Mouse (Mus musculus) heart, adult 2 months (tissue): ENCODE measurements around the gene Qrfp. TPM values are rescaled to one million over a fixed set of nuclear protein-coding genes. Genes with fewer than 3 reads are reported as not detected.
A peak's percentile ranks its signal among the peaks of the same experiment; 100 is the strongest.

Experiments
- DNase-seq, 2 experiments: peaks; one replicate each; pipeline ENCODE4 v3.0.0; 2021
- H3K27ac ChIP-seq: fragments of 200-600 bp; 2 replicates; pipeline ENCODE4 v1.8.1; 2022
- H3K27me3 ChIP-seq: fragments of 200-500 bp; 2 replicates; pipeline ENCODE4 v1.6.1; 2012; ENCODE audit warnings: mild to moderate bottlenecking, low read length, inconsistent platforms, mixed read lengths; ENCODE audit not compliant: control insufficient read depth, insufficient read depth
- H3K36me3 ChIP-seq: fragments of 200-500 bp; 2 replicates; pipeline ENCODE4 v1.6.1; 2012; ENCODE audit warnings: low read length, inconsistent platforms; ENCODE audit not compliant: control insufficient read depth, insufficient read depth
- H3K4me1 ChIP-seq: fragments of 200-500 bp; 2 replicates; pipeline ENCODE4 v1.6.1; 2011; ENCODE audit warnings: low read length; ENCODE audit not compliant: control insufficient read depth, insufficient read depth
- H3K4me3 ChIP-seq: fragments of 200-600 bp; 2 replicates; pipeline ENCODE4 v1.8.1; 2022
- H3K79me2 ChIP-seq: fragments of 200-500 bp; replicated peaks from 2 replicates; pipeline ENCODE4 v1.6.1; 2012; ENCODE audit warnings: mild to moderate bottlenecking, inconsistent platforms, low read length, moderate library complexity, mixed read lengths; ENCODE audit not compliant: control insufficient read depth, insufficient read depth
- H3K9ac ChIP-seq: fragments of 200-500 bp; 2 replicates; pipeline ENCODE4 v1.6.1; 2012; ENCODE audit warnings: low read depth, mild to moderate bottlenecking, control low read depth, inconsistent platforms, low read length, mixed read lengths
- CTCF ChIP-seq: fragments of 200-600 bp; IDR thresholded peaks from 2 replicates; pipeline ENCODE4 v1.8.1; 2022; ENCODE audit warnings: antibody characterized with exemption, mild to moderate bottlenecking, moderate library complexity
- EP300 ChIP-seq: fragments of 200-500 bp; IDR thresholded peaks from 2 replicates; pipeline ENCODE4 v1.6.1; 2011; ENCODE audit warnings: low read depth, low read length, control low read depth; ENCODE audit not compliant: insufficient read depth
- POLR2A ChIP-seq: fragments of 200-500 bp; IDR thresholded peaks from 2 replicates; pipeline ENCODE4 v1.6.1; 2011; ENCODE audit warnings: mild to moderate bottlenecking, low read depth, low read length, control low read depth; ENCODE audit not compliant: insufficient read depth
- WGBS: fragments of 180-500 bp; shearing (Covaris S2); methylation state at CpG from one replicate; pipeline ENCODE4 v1.1.7; 2018; 5-methylcytosine and 5-hydroxymethylcytosine counted together
- intact Hi-C: fragments of 180-260 bp; cut with DNase I; formaldehyde crosslinking; loops from one replicate; pipeline ENCODE4 v1.15.1; 2025
- polyA plus RNA-seq: library from polyadenylated mRNA; depleted of rRNA; stranded (reverse); fragments of >200 nt; gene quantifications from 2 replicates; pipeline ENCODE4 v1.2.3, GENCODE M21; 2012
- total RNA-seq, 2 experiments: library from RNA; stranded (reverse); gene quantifications; 2 replicates each; pipeline ENCODE4 v1.2.3; 2021

Qrfp gene
- total and polyA plus RNA-seq, 3 experiments = 0.04 TPM; not detected in 2

- no peaks in the 10 kb centered on the region for H3K27me3 ChIP-seq
- peaks cover 29% of the 10 kb centered on the region for H3K4me1 ChIP-seq
- H3K79me2 ChIP-seq = peaks cover 3% of the 10 kb centered on the region
- 27% methylated on average over 2 of the region's 2 CpGs for WGBS
- DNase-seq = no peak
- peaks cover 20% of the 10 kb centered on the region for H3K36me3 ChIP-seq
- intact Hi-C loops = no loop called here
- H3K4me3 ChIP-seq = no peak overlapping the region
- H3K27ac ChIP-seq = peak overlapping the region; percentile 43
- no peak overlapping the region for H3K9ac ChIP-seq
- TF ChIP-seq POLR2A = no peak
- no peak for TF ChIP-seq CTCF
- TF ChIP-seq EP300 = no peak
These were observed 47.1 kb downstream of the Qrfp start for GRCm38 (mm10) chr2:31763271-31763670.

- peaks cover 19% of the 10 kb centered on the region for H3K36me3 ChIP-seq
- WGBS = 46% methylated on average over 2 of the region's 2 CpGs
- intact Hi-C loops = no loop called here
- H3K9ac ChIP-seq = no peak overlapping the region
- H3K4me1 ChIP-seq = peaks cover 27% of the 10 kb centered on the region
- TF ChIP-seq POLR2A (no peak), EP300 (no peak)
- no peaks in the 10 kb centered on the region for H3K27me3 ChIP-seq
- DNase-seq = no peak
- no peak overlapping the region for H3K4me3 ChIP-seq
- peaks cover 4% of the 10 kb centered on the region for H3K79me2 ChIP-seq
- H3K27ac ChIP-seq = peak overlapping the region; percentile 43
These were observed 47.5 kb downstream of the Qrfp start for GRCm38 (mm10) chr2:31762853-31763252.

GRCm38 (mm10) chr2:31762155-31762554 lies 48.2 kb downstream of the Qrfp start:
- WGBS = 9% methylated on average over 3 of the region's 3 CpGs
- Histone ChIP-seq H3K9ac (0 out of 2 replicates have a peak overlapping the region, but pooled peaks have one; percentile 12), H3K79me2 (peaks cover 3% of the 10 kb centered on the region), H3K4me1 (peaks cover 24% of the 10 kb centered on the region), H3K27me3 (no peaks in the 10 kb centered on the region), H3K27ac (peak overlapping the region; percentile 43), H3K4me3 (no peak overlapping the region), H3K36me3 (peaks cover 19% of the 10 kb centered on the region)
- TF ChIP-seq CTCF = no peak
- no peak for TF ChIP-seq POLR2A
- no peak for TF ChIP-seq EP300
- intact Hi-C loops = no loop called here
- no peak for DNase-seq

GRCm38 (mm10) chr2:31761585-31761984 lies 48.8 kb downstream of the Qrfp start:
- Histone ChIP-seq H3K27me3 (no peaks in the 10 kb centered on the region), H3K4me3 (peak overlapping the region; percentile 88), H3K4me1 (peaks cover 21% of the 10 kb centered on the region), H3K79me2 (peaks cover 1% of the 10 kb centered on the region; the same call in 1 of the 2 replicates), H3K36me3 (peaks cover 19% of the 10 kb centered on the region), H3K9ac (peak overlapping the region; percentile 58), H3K27ac (peak overlapping the region; percentile 99)
- WGBS = 3% methylated on average over 4 of the region's 4 CpGs
- DNase-seq = peak in 1 of 2 experiments; percentile 38
- TF ChIP-seq EP300 = 0 out of 2 replicates have a peak, but pooled peaks have one; percentile 15
- 0 out of 2 replicates have a peak, but pooled peaks have one; percentile 11 for TF ChIP-seq POLR2A
- no peak for TF ChIP-seq CTCF
- intact Hi-C loops = loop anchor here (1.0 to 2.0 kb wide), 3 partner anchors 8 to 73 kb away; partner anchors contain the start of gene Abl1

GRCm38 (mm10) chr2:31761115-31761531 lies 49.3 kb downstream of the Qrfp start:
- peaks cover 18% of the 10 kb centered on the region for H3K4me1 ChIP-seq
- no peaks in the 10 kb centered on the region for H3K27me3 ChIP-seq
- WGBS = 3% methylated on average over 7 of the region's 7 CpGs
- DNase-seq = no peak
- intact Hi-C loops = loop anchor here (1.0 to 2.0 kb wide), 3 partner anchors 8 to 72 kb away; partner anchors contain the start of gene Abl1
- peaks cover 19% of the 10 kb centered on the region for H3K36me3 ChIP-seq
- TF ChIP-seq CTCF (no peak), POLR2A (no peak), EP300 (no peak)
- peak overlapping the region; percentile 88 for H3K4me3 ChIP-seq
- H3K79me2 ChIP-seq = peaks cover 1% of the 10 kb centered on the region; the same call in 1 of the 2 replicates
- H3K27ac ChIP-seq = peak overlapping the region; percentile 99
- H3K9ac ChIP-seq = peak overlapping the region; percentile 96

GRCm38 (mm10) chr2:31760486-31760885 lies 49.9 kb downstream of the Qrfp start:
- 0% methylated on average over 1 of the region's 1 CpGs for WGBS
- intact Hi-C loops = loop anchor here (2.0 kb wide), 2 partner anchors 24 to 72 kb away; partner anchors contain the start of gene Abl1

More at GRCm38 (mm10) chr2:31760486-31760885, 49.9 kb downstream of the Qrfp start:
- Histone ChIP-seq H3K27ac (peak overlapping the region; percentile 99), H3K4me3 (peak overlapping the region; percentile 88), H3K9ac (peak overlapping the region; percentile 96), H3K79me2 (peaks cover 1% of the 10 kb centered on the region; the same call in 1 of the 2 replicates), H3K36me3 (peaks cover 19% of the 10 kb centered on the region), H3K4me1 (peaks cover 16% of the 10 kb centered on the region), H3K27me3 (no peaks in the 10 kb centered on the region)
- no peak for TF ChIP-seq EP300
- TF ChIP-seq CTCF = no peak
- TF ChIP-seq POLR2A = no peak
- DNase-seq = no peak
